Mouse (Mus musculus) hindbrain, embryonic 12.5 days (tissue): ENCODE measurements around the gene Fgf14. TPM values are rescaled to one million over a fixed set of nuclear protein-coding genes. Genes with fewer than 3 reads are reported as not detected.
"Not testable (repeated sequence)": the region's sequence is repeated elsewhere in the genome, so short reads cannot be mapped to it uniquely, and the experiment has no call there.

ENCODE experiments used
- ATAC-seq: fragments of 200-750 bp; cut with Nextera tagmentation; 2 replicates; pipeline ENCODE4 v1.8.0; 2017; ENCODE audit warnings: moderate TSS enrichment; ENCODE audit not compliant: low FRiP score
- H3K27ac ChIP-seq: fragments of 300-500 bp; sonication (generic); 2 replicates; pipeline ENCODE4 v1.5.1; 2016; ENCODE audit warnings: mild to moderate bottlenecking
- H3K27me3 ChIP-seq: fragments of 300-500 bp; sonication (generic); 2 replicates; pipeline ENCODE4 v1.6.1; 2016; ENCODE audit warnings: mild to moderate bottlenecking
- H3K36me3 ChIP-seq: fragments of 300-500 bp; sonication (generic); 2 replicates; pipeline ENCODE4 v1.6.1; 2016; ENCODE audit warnings: mild to moderate bottlenecking
- H3K4me1 ChIP-seq: fragments of 300-500 bp; sonication (generic); 2 replicates; pipeline ENCODE4 v1.6.1; 2016
- H3K4me2 ChIP-seq: fragments of 300-500 bp; sonication (generic); replicated peaks from 2 replicates; pipeline ENCODE4 v1.6.1; 2016; ENCODE audit warnings: mild to moderate bottlenecking
- H3K4me3 ChIP-seq: fragments of 300-500 bp; sonication (generic); 2 replicates; pipeline ENCODE4 v1.5.1; 2016; ENCODE audit warnings: mild to moderate bottlenecking
- H3K9ac ChIP-seq: fragments of 300-500 bp; sonication (generic); 2 replicates; pipeline ENCODE4 v1.6.1; 2016; ENCODE audit warnings: mild to moderate bottlenecking, moderate library complexity
- H3K9me3 ChIP-seq: fragments of 300-500 bp; sonication (generic); replicated peaks from 2 replicates; pipeline ENCODE4 v1.6.1; 2016; ENCODE audit warnings: mild to moderate bottlenecking
- WGBS: fragments of 180-500 bp; shearing (Covaris S2); methylation state at CpG from one replicate; pipeline ENCODE4 v1.1.7; 2016; 5-methylcytosine and 5-hydroxymethylcytosine counted together
- polyA plus RNA-seq: library from polyadenylated mRNA; unstranded; fragments of >200 nt; fragmentation: Nextera tagmentation; extraction: Ambion mirVana; gene quantifications from 2 replicates; pipeline ENCODE4 v1.2.1, GENCODE M21; 2016

Gene Fgf14
- polyA plus RNA-seq, 1 experiment from 2014 or later: 12.1 TPM

GRCm38 (mm10) chr14:124107205-124107873, 569.6 kb downstream of the Fgf14 start:
- no peaks in the 10 kb centered on the region for H3K36me3 ChIP-seq
- H3K9me3 ChIP-seq: no peaks in the 10 kb centered on the region
- WGBS: 93% methylated on average over 1 of the region's 1 CpGs
- H3K9ac ChIP-seq: no peak overlapping the region
- H3K4me1 ChIP-seq: no peaks in the 10 kb centered on the region
- no peak overlapping the region for H3K27ac ChIP-seq
- no peak overlapping the region for H3K4me3 ChIP-seq
- H3K4me2 ChIP-seq: no peak overlapping the region
- H3K27me3 ChIP-seq: no peaks in the 10 kb centered on the region
- no peak for ATAC-seq

DNA sequence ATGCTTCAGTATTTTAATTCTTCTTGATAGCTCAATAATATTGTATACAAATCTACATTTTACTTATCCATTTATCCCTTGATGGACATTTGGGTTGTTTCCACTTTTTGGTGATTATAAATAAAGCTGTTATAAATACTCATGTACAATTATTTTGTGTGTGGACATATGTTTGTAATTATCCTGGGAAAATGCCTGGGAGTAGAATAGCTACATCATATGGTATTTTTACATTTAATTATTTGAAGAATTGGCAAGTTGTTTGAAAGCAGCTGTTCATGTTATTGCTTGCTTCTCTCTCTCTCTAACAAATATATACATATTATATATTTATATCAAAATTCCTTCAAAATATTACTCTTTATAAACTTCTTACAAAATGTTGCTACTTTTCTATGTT, 593.8 kb downstream of the Fgf14 start:
- no peaks in the 10 kb centered on the region for H3K36me3 ChIP-seq
- ATAC-seq: no peak
- H3K4me2 ChIP-seq: no peak overlapping the region
- H3K9me3 ChIP-seq: no peaks in the 10 kb centered on the region
- no peak overlapping the region for H3K4me3 ChIP-seq
- no peaks in the 10 kb centered on the region for H3K4me1 ChIP-seq
- no peak overlapping the region for H3K27ac ChIP-seq
- no peaks in the 10 kb centered on the region for H3K27me3 ChIP-seq
- no peak overlapping the region for H3K9ac ChIP-seq

DNA sequence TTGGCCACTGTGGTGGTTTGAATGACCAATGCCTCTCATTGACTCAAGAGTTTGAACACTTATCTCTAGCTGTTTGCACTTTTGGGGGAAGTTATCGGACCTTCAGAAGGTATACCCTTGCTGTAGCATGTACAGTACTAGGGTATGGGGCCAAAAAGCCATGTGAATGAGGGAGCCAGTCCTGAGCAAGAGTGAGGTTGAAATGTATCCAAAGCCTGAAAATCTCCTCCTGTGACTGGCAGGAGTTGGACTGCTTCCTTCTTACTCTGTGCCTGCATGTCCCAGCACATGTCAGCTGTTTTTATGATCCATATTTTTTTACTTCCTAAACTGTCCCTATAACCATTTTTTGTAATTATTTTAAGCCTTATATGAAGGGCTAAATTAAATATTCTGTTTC, 632.9 kb downstream of the Fgf14 start:
- 93% methylated on average over 1 of the region's 1 CpGs for WGBS
- Histone ChIP-seq H3K4me2 (no peak overlapping the region), H3K9me3 (no peaks in the 10 kb centered on the region), H3K36me3 (no peaks in the 10 kb centered on the region), H3K4me3 (no peak overlapping the region), H3K27me3 (no peaks in the 10 kb centered on the region), H3K27ac (no peak overlapping the region), H3K9ac (no peak overlapping the region), H3K4me1 (no peaks in the 10 kb centered on the region)
- no peak for ATAC-seq

- H3K27me3 ChIP-seq: no peaks in the 10 kb centered on the region
- no peaks in the 10 kb centered on the region for H3K36me3 ChIP-seq
- no peak overlapping the region for H3K9ac ChIP-seq
- H3K4me1 ChIP-seq: 0 out of 2 replicates have a peak, but pooled peaks cover 5% of the 10 kb centered on the region
- no peak for ATAC-seq
- no peak overlapping the region for H3K27ac ChIP-seq
- 96% methylated on average over 1 of the region's 1 CpGs for WGBS
- H3K4me3 ChIP-seq: no peak overlapping the region
- no peak overlapping the region for H3K4me2 ChIP-seq
- no peaks in the 10 kb centered on the region for H3K9me3 ChIP-seq
Measured at GRCm38 (mm10) chr14:124040651-124041050, 636.3 kb downstream of the Fgf14 start.

- H3K27me3 ChIP-seq: no peaks in the 10 kb centered on the region
- H3K36me3 ChIP-seq: no peaks in the 10 kb centered on the region
- no peak overlapping the region for H3K27ac ChIP-seq
- WGBS: 50% methylated on average over 4 of the region's 4 CpGs
- 0 out of 2 replicates have a peak, but pooled peaks cover 5% of the 10 kb centered on the region for H3K4me1 ChIP-seq
- no peaks in the 10 kb centered on the region for H3K9me3 ChIP-seq
- H3K4me2 ChIP-seq: no peak overlapping the region
- no peak overlapping the region for H3K9ac ChIP-seq
- ATAC-seq: 0 out of 2 replicates have a peak, but pooled peaks have one; percentile 32
- no peak overlapping the region for H3K4me3 ChIP-seq
Measured at GRCm38 (mm10) chr14:124037434-124037833, 639.5 kb downstream of the Fgf14 start.

- H3K4me3 ChIP-seq: no peak overlapping the region
- H3K27ac ChIP-seq: peak overlapping the region; percentile 9; the same call in 1 of the 2 replicates
- peak; percentile 85 for ATAC-seq
- no peaks in the 10 kb centered on the region for H3K27me3 ChIP-seq
- H3K36me3 ChIP-seq: no peaks in the 10 kb centered on the region
- no peak overlapping the region for H3K4me2 ChIP-seq
- H3K9ac ChIP-seq: no peak overlapping the region
- H3K9me3 ChIP-seq: no peaks in the 10 kb centered on the region
- WGBS: 20% methylated on average over 1 of the region's 1 CpGs
- 0 out of 2 replicates have a peak, but pooled peaks cover 5% of the 10 kb centered on the region for H3K4me1 ChIP-seq
Measured at GRCm38 (mm10) chr14:124036575-124037205, 640.2 kb downstream of the Fgf14 start.

DNA sequence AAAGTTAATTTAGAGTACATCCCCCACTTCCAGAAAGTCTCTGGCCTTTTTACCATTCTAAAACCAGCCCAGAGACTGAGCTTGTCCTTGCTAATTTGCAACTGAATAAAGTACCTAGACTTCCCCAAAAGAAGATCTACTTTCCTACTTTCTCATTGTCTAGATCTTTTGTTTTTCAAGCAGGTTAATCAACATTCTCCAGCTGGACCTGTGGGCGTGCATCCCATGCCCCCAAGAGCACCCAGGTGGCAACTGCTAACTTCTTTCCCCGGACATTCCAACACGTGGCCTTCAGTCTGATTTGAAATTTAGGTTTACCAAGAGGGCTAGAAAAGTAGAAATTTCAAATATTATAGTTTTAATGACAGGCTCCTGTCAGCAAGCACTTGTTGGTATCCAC, 643.6 kb downstream of the Fgf14 start:
- not testable (repeated sequence) for H3K4me2 ChIP-seq, H3K4me1 ChIP-seq, ATAC-seq, H3K27ac ChIP-seq, H3K9me3 ChIP-seq, H3K27me3 ChIP-seq, H3K36me3 ChIP-seq, H3K4me3 ChIP-seq, H3K9ac ChIP-seq
- WGBS: 27% methylated on average over 3 of the region's 3 CpGs

DNA sequence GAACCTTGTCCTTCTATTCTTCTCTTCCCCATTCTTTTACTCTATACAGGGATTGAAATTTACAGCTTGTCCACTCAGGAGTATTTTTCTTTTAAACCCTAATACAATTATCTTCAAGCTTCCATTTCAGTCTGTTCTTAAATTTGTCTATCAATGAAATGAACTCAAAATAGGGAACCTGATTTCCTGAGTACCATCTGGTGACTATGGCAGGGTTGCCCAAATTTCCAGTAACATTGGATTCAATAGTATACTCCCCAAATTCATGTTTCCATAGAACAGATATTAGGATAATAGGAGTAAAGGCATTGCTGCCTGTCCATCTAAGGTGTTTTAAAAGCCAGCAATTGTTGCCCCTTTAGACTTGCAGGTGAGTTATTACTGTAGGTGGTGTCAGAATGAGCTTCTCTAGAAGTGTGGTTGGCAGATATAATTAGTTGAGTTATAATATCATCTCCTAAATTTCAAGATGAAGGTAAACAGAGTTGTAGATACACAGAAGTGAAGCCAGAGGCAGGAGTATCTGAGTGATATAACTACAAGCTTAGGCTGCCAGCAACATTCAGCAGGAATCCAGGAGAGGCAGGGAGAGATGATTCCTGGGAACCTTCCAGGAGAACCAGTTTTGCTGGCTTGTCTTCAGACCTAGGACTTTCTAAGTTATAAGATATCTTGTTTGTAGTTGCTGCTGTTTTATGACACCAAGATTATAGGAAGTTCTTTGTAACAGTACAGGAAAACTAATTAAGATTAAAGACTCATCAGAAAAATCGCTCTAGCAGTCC, 648.8 kb downstream of the Fgf14 start:
- H3K4me2 ChIP-seq: no peak overlapping the region
- ATAC-seq: no peak
- H3K9ac ChIP-seq: no peak overlapping the region
- WGBS: 97% methylated on average over 1 of the region's 1 CpGs
- no peaks in the 10 kb centered on the region for H3K36me3 ChIP-seq
- no peak overlapping the region for H3K27ac ChIP-seq
- no peaks in the 10 kb centered on the region for H3K9me3 ChIP-seq
- no peaks in the 10 kb centered on the region for H3K4me1 ChIP-seq
- no peaks in the 10 kb centered on the region for H3K27me3 ChIP-seq
- H3K4me3 ChIP-seq: no peak overlapping the region

GRCm38 (mm10) chr14:123990591-123991195, 686.2 kb downstream of the Fgf14 start:
- Histone ChIP-seq H3K9ac (no peak overlapping the region), H3K4me1 (no peaks in the 10 kb centered on the region), H3K4me2 (no peak overlapping the region), H3K36me3 (no peaks in the 10 kb centered on the region), H3K4me3 (no peak overlapping the region), H3K9me3 (no peaks in the 10 kb centered on the region), H3K27me3 (no peaks in the 10 kb centered on the region), H3K27ac (no peak overlapping the region)
- 83% methylated on average over 2 of the region's 2 CpGs for WGBS
- no peak for ATAC-seq

DNA sequence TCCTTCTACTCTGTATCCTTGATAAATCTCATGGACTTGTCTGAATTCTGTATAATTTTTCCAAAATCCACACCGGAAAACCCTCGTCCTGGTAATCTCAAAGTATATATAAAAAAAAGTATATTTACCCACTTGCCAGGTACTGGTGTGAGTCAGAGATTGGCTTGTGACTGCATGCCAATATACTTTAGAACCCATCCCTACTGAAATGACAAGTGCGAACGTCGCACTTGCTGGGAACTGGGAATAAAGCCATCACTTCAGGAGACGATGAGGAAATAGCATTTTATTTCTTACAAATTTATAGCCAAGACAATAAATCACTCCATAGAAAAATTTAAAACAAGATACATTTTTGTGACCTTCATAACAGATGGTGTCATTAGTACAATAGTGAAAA, 708.9 kb downstream of the Fgf14 start:
- H3K27me3 ChIP-seq: no peaks in the 10 kb centered on the region
- no peak overlapping the region for H3K4me2 ChIP-seq
- H3K36me3 ChIP-seq: no peaks in the 10 kb centered on the region
- no peak overlapping the region for H3K9ac ChIP-seq
- 89% methylated on average over 6 of the region's 6 CpGs for WGBS
- H3K27ac ChIP-seq: no peak overlapping the region
- no peaks in the 10 kb centered on the region for H3K9me3 ChIP-seq
- no peak for ATAC-seq
- no peaks in the 10 kb centered on the region for H3K4me1 ChIP-seq
- H3K4me3 ChIP-seq: no peak overlapping the region

GRCm38 (mm10) chr14:123966531-123966930, 710.4 kb downstream of the Fgf14 start:
- Histone ChIP-seq H3K36me3 (no peaks in the 10 kb centered on the region), H3K4me1 (no peaks in the 10 kb centered on the region), H3K27ac (no peak overlapping the region), H3K4me2 (no peak overlapping the region), H3K9me3 (no peaks in the 10 kb centered on the region), H3K9ac (no peak overlapping the region), H3K27me3 (no peaks in the 10 kb centered on the region), H3K4me3 (no peak overlapping the region)
- 62% methylated on average over 2 of the region's 2 CpGs for WGBS
- ATAC-seq: no peak
